ENCODE assay signal across 8 mouse cellular contexts in genomic region chr11:51616113-51616512, GRCm38 (mm10). TPM values are rescaled to one million over a fixed set of nuclear protein-coding genes. Genes with fewer than 3 reads are reported as not detected.
DNase-seq lines count a peak whose midpoint lies in the region; ATAC-seq and TF ChIP-seq lines count a peak whose summit lies in the region.
"Not testable (repeated sequence)": the region's sequence is repeated elsewhere in the genome, so short reads cannot be mapped to it uniquely, and the experiment has no call there.

No protein-coding gene starts in this region.

- not testable (repeated sequence) for H3K9me3 ChIP-seq in forebrain, embryonic 13.5 days (replicated peaks); heart, embryonic 16.5 days (replicated peaks; ENCODE audit: control insufficient read depth, low read length); intestine, embryonic 15.5 days; limb, embryonic 13.5 days; lung, embryonic 15.5 days; midbrain, postnatal 0 days (ENCODE audit: low read length); stomach, postnatal 0 days (ENCODE audit: control insufficient read depth, low read length)

- ATAC-seq in forebrain, embryonic 13.5 days; heart, embryonic 16.5 days (replicated peaks; ENCODE audit: extremely low read depth, insufficient read depth, low FRiP score); intestine, embryonic 15.5 days; limb, embryonic 13.5 days (ENCODE audit: low FRiP score, low read depth); lung, embryonic 15.5 days (ENCODE audit: borderline replicate concordance, extremely low read depth, low FRiP score, low TSS enrichment); midbrain, postnatal 0 days (ENCODE audit: low FRiP score); stomach, postnatal 0 days (ENCODE audit: low FRiP score, low TSS enrichment): not testable (repeated sequence)

- not testable (repeated sequence) for H3K36me3 ChIP-seq in forebrain, embryonic 13.5 days (ENCODE audit: poor library complexity, severe bottlenecking); heart, embryonic 16.5 days (ENCODE audit: control insufficient read depth, insufficient read depth); intestine, embryonic 15.5 days; limb, embryonic 13.5 days; lung, embryonic 15.5 days; midbrain, postnatal 0 days (ENCODE audit: insufficient read depth, low read length); stomach, postnatal 0 days (ENCODE audit: control insufficient read depth, insufficient read depth, low read length)

- WGBS in forebrain, embryonic 13.5 days: 89% methylated on average over 7 of the region's 7 CpGs
- WGBS in heart, embryonic 16.5 days: 93% methylated on average over 7 of the region's 7 CpGs
- 88% methylated on average over 7 of the region's 7 CpGs for WGBS in intestine, embryonic 15.5 days
- 88% methylated on average over 7 of the region's 7 CpGs for WGBS in limb, embryonic 13.5 days
- 86% methylated on average over 7 of the region's 7 CpGs for WGBS in lung, embryonic 15.5 days
- 92% methylated on average over 7 of the region's 7 CpGs for WGBS in midbrain, postnatal 0 days
- 82% methylated on average over 7 of the region's 7 CpGs for WGBS in stomach, postnatal 0 days

- not testable (repeated sequence) for TF ChIP-seq EP300 in stomach, postnatal 0 days (optimal IDR thresholded peaks at IDR 0.05)

- not testable (repeated sequence) for DNase-seq in midbrain, postnatal 0 days (ENCODE audit: low spot score); stomach, postnatal 0 days (ENCODE audit: low spot score)

- peaks cover 18% of the 10 kb centered on the region for H3K4me1 ChIP-seq in bone marrow macrophage, adult 2 months (ENCODE audit: control insufficient read depth, insufficient read depth, low read length)
- peaks cover 21% of the 10 kb centered on the region for H3K4me1 ChIP-seq in forebrain, embryonic 13.5 days
- H3K4me1 ChIP-seq in heart, embryonic 16.5 days (ENCODE audit: control insufficient read depth, insufficient read depth, low read length): peaks cover 20% of the 10 kb centered on the region
- peaks cover 15% of the 10 kb centered on the region for H3K4me1 ChIP-seq in intestine, embryonic 15.5 days (replicated peaks)
- H3K4me1 ChIP-seq in limb, embryonic 13.5 days: peaks cover 26% of the 10 kb centered on the region
- peaks cover 35% of the 10 kb centered on the region for H3K4me1 ChIP-seq in lung, embryonic 15.5 days
- not testable (repeated sequence) for H3K4me1 ChIP-seq in midbrain, postnatal 0 days (ENCODE audit: insufficient read depth, low read length); stomach, postnatal 0 days (replicated peaks; ENCODE audit: control insufficient read depth, insufficient read depth)

- H3K27me3 ChIP-seq in forebrain, embryonic 13.5 days; heart, embryonic 16.5 days (ENCODE audit: control insufficient read depth, insufficient read depth, low read length); intestine, embryonic 15.5 days (replicated peaks); limb, embryonic 13.5 days; lung, embryonic 15.5 days; midbrain, postnatal 0 days (ENCODE audit: insufficient read depth, low read length); stomach, postnatal 0 days (ENCODE audit: control insufficient read depth, insufficient read depth, low read length): not testable (repeated sequence)

- peak overlapping the region; percentile 60 for H3K4me2 ChIP-seq in forebrain, embryonic 13.5 days
- peak overlapping the region; percentile 73 for H3K4me2 ChIP-seq in heart, embryonic 16.5 days (ENCODE audit: low read depth, low read length)
- H3K4me2 ChIP-seq in intestine, embryonic 15.5 days (replicated peaks): peak overlapping the region; percentile 67
- H3K4me2 ChIP-seq in limb, embryonic 13.5 days (replicated peaks): peak overlapping the region; percentile 76
- peak overlapping the region; percentile 81 for H3K4me2 ChIP-seq in lung, embryonic 15.5 days
- H3K4me2 ChIP-seq in midbrain, postnatal 0 days (ENCODE audit: low read depth, low read length, poor library complexity, severe bottlenecking): peak overlapping the region; percentile 61
- H3K4me2 ChIP-seq in stomach, postnatal 0 days (replicated peaks; ENCODE audit: low read depth): peak overlapping the region; percentile 53

- peak overlapping the region; percentile 54 for H3K9ac ChIP-seq in forebrain, embryonic 13.5 days
- H3K9ac ChIP-seq in heart, embryonic 16.5 days (ENCODE audit: low read length): peak overlapping the region; percentile 72
- H3K9ac ChIP-seq in intestine, embryonic 15.5 days; limb, embryonic 13.5 days; midbrain, postnatal 0 days (replicated peaks; ENCODE audit: low read length, poor library complexity, severe bottlenecking): not testable (repeated sequence)
- peak overlapping the region; percentile 59; the same call in 1 of the 2 replicates for H3K9ac ChIP-seq in lung, embryonic 15.5 days
- H3K9ac ChIP-seq in stomach, postnatal 0 days (ENCODE audit: low read length): peak overlapping the region; percentile 51

- peak overlapping the region; percentile 57 for H3K27ac ChIP-seq in bone marrow macrophage, adult 2 months (ENCODE audit: insufficient read depth, low read depth, low read length)
- not testable (repeated sequence) for H3K27ac ChIP-seq in forebrain, embryonic 13.5 days; midbrain, postnatal 0 days (ENCODE audit: low read depth, low read length)
- H3K27ac ChIP-seq in heart, embryonic 16.5 days (ENCODE audit: low read length): peak overlapping the region; percentile 86
- H3K27ac ChIP-seq in intestine, embryonic 15.5 days: peak overlapping the region; percentile 85
- 0 out of 2 replicates have a peak overlapping the region, but pooled peaks have one; percentile 83 for H3K27ac ChIP-seq in limb, embryonic 13.5 days
- H3K27ac ChIP-seq in lung, embryonic 15.5 days: peak overlapping the region; percentile 98
- peak overlapping the region; percentile 93 for H3K27ac ChIP-seq in stomach, postnatal 0 days (replicated peaks)

- not testable (repeated sequence) for TF ChIP-seq CTCF in bone marrow macrophage, adult 2 months (IDR thresholded peaks at IDR 0.05; ENCODE audit: low read depth, low read length); midbrain, postnatal 0 days (IDR thresholded peaks at IDR 0.05); stomach, postnatal 0 days (IDR thresholded peaks at IDR 0.05; ENCODE audit: low read depth)

- not testable (repeated sequence) for TF ChIP-seq POLR2A in bone marrow macrophage, adult 2 months (IDR thresholded peaks at IDR 0.05; ENCODE audit: borderline replicate concordance, low read depth, low read length)

- peak overlapping the region; percentile 53 for H3K4me3 ChIP-seq in bone marrow macrophage, adult 2 months (ENCODE audit: insufficient read depth, low read length)
- H3K4me3 ChIP-seq in forebrain, embryonic 13.5 days: not testable (repeated sequence)
- peak overlapping the region; percentile 44 for H3K4me3 ChIP-seq in heart, embryonic 16.5 days (ENCODE audit: low read length)
- H3K4me3 ChIP-seq in intestine, embryonic 15.5 days (replicated peaks): peak overlapping the region; percentile 29; the same call in 1 of the 2 replicates
- peak overlapping the region; percentile 46 for H3K4me3 ChIP-seq in limb, embryonic 13.5 days
- peak overlapping the region; percentile 41 for H3K4me3 ChIP-seq in lung, embryonic 15.5 days
- peak overlapping the region; percentile 32; the same call in 1 of the 2 replicates for H3K4me3 ChIP-seq in midbrain, postnatal 0 days (ENCODE audit: low read depth, low read length)
- peak overlapping the region; percentile 25; the same call in 1 of the 2 replicates for H3K4me3 ChIP-seq in stomach, postnatal 0 days (ENCODE audit: low read depth, low read length)

RNA-seq across cellular contexts. Expression of gene Nhp2, which starts 3.4 kb away (rescaled TPM):
- 33.9 and 38.8 TPM in 2 replicates for polyA plus RNA-seq in bone marrow macrophage, adult 2 months (2012; ENCODE audit: insufficient read depth, insufficient read length, missing spikeins)
- polyA plus RNA-seq in forebrain, embryonic 13.5 days (2015; fragmentation: Nextera tagmentation; extraction: Ambion mirVana): 123 and 141 TPM in 2 replicates
- polyA plus RNA-seq in heart, embryonic 16.5 days (2015; fragmentation: Nextera tagmentation; extraction: Ambion mirVana): 77.9 and 88.1 TPM in 2 replicates
- polyA plus RNA-seq in intestine, embryonic 15.5 days (2015; fragmentation: Nextera tagmentation; extraction: Ambion mirVana): 172 and 184 TPM in 2 replicates
- 129 and 141 TPM in 2 replicates for polyA plus RNA-seq in limb, embryonic 13.5 days (2015; fragmentation: Nextera tagmentation; extraction: Ambion mirVana)
- 126 and 144 TPM in 2 replicates for polyA plus RNA-seq in lung, embryonic 15.5 days (2015; fragmentation: Nextera tagmentation; extraction: Ambion mirVana)
- total RNA-seq in midbrain, postnatal 0 days (2014; rRNA removed): 36.6 and 60.3 TPM in 2 replicates
- polyA plus RNA-seq in midbrain, postnatal 0 days (2015; fragmentation: Nextera tagmentation; extraction: Ambion mirVana): 88.4 and 96.1 TPM in 2 replicates
- polyA plus RNA-seq in stomach, postnatal 0 days (2015; fragmentation: Nextera tagmentation; extraction: Ambion mirVana): 134 and 144 TPM in 2 replicates

RNA-seq across cellular contexts. Expression of gene Hnrnpab, which starts 9.5 kb away (rescaled TPM):
- 144 and 159 TPM in 2 replicates for polyA plus RNA-seq in bone marrow macrophage, adult 2 months (2012; ENCODE audit: insufficient read depth, insufficient read length, missing spikeins)
- polyA plus RNA-seq in forebrain, embryonic 13.5 days (2015; fragmentation: Nextera tagmentation; extraction: Ambion mirVana): 585 and 646 TPM in 2 replicates
- 251 and 280 TPM in 2 replicates for polyA plus RNA-seq in heart, embryonic 16.5 days (2015; fragmentation: Nextera tagmentation; extraction: Ambion mirVana)
- 381 and 414 TPM in 2 replicates for polyA plus RNA-seq in intestine, embryonic 15.5 days (2015; fragmentation: Nextera tagmentation; extraction: Ambion mirVana)
- 415 TPM in 2 replicates for polyA plus RNA-seq in limb, embryonic 13.5 days (2015; fragmentation: Nextera tagmentation; extraction: Ambion mirVana)
- polyA plus RNA-seq in lung, embryonic 15.5 days (2015; fragmentation: Nextera tagmentation; extraction: Ambion mirVana): 465 and 488 TPM in 2 replicates
- 239 and 245 TPM in 2 replicates for total RNA-seq in midbrain, postnatal 0 days (2014; rRNA removed)
- 191 and 220 TPM in 2 replicates for polyA plus RNA-seq in midbrain, postnatal 0 days (2015; fragmentation: Nextera tagmentation; extraction: Ambion mirVana)
- 204 and 215 TPM in 2 replicates for polyA plus RNA-seq in stomach, postnatal 0 days (2015; fragmentation: Nextera tagmentation; extraction: Ambion mirVana)

RNA-seq across cellular contexts. Expression of gene Rmnd5b, which starts 19.6 kb away (rescaled TPM):
- 42.4 and 43.7 TPM in 2 replicates for polyA plus RNA-seq in bone marrow macrophage, adult 2 months (2012; ENCODE audit: insufficient read depth, insufficient read length, missing spikeins)
- 53.8 and 61.2 TPM in 2 replicates for polyA plus RNA-seq in forebrain, embryonic 13.5 days (2015; fragmentation: Nextera tagmentation; extraction: Ambion mirVana)
- 37.1 and 38.2 TPM in 2 replicates for polyA plus RNA-seq in heart, embryonic 16.5 days (2015; fragmentation: Nextera tagmentation; extraction: Ambion mirVana)
- 38.2 and 42.6 TPM in 2 replicates for polyA plus RNA-seq in intestine, embryonic 15.5 days (2015; fragmentation: Nextera tagmentation; extraction: Ambion mirVana)
- 51.8 and 56.1 TPM in 2 replicates for polyA plus RNA-seq in limb, embryonic 13.5 days (2015; fragmentation: Nextera tagmentation; extraction: Ambion mirVana)
- 43.7 and 43.8 TPM in 2 replicates for polyA plus RNA-seq in lung, embryonic 15.5 days (2015; fragmentation: Nextera tagmentation; extraction: Ambion mirVana)
- total RNA-seq in midbrain, postnatal 0 days (2014; rRNA removed): 70.1 and 93.9 TPM in 2 replicates
- polyA plus RNA-seq in midbrain, postnatal 0 days (2015; fragmentation: Nextera tagmentation; extraction: Ambion mirVana): 66.0 and 72.7 TPM in 2 replicates
- polyA plus RNA-seq in stomach, postnatal 0 days (2015; fragmentation: Nextera tagmentation; extraction: Ambion mirVana): 34.6 and 35.3 TPM in 2 replicates

RNA-seq across cellular contexts. Expression of gene Phykpl, which starts 31.6 kb away (rescaled TPM):
- polyA plus RNA-seq in bone marrow macrophage, adult 2 months (2012; ENCODE audit: insufficient read depth, insufficient read length, missing spikeins): 8.4 and 8.8 TPM in 2 replicates
- polyA plus RNA-seq in forebrain, embryonic 13.5 days (2015; fragmentation: Nextera tagmentation; extraction: Ambion mirVana): 13.4 and 14.1 TPM in 2 replicates
- polyA plus RNA-seq in heart, embryonic 16.5 days (2015; fragmentation: Nextera tagmentation; extraction: Ambion mirVana): 15.0 TPM in 2 replicates
- polyA plus RNA-seq in intestine, embryonic 15.5 days (2015; fragmentation: Nextera tagmentation; extraction: Ambion mirVana): 18.5 and 21.1 TPM in 2 replicates
- polyA plus RNA-seq in limb, embryonic 13.5 days (2015; fragmentation: Nextera tagmentation; extraction: Ambion mirVana): 16.7 and 17.1 TPM in 2 replicates
- 18.1 and 20.8 TPM in 2 replicates for polyA plus RNA-seq in lung, embryonic 15.5 days (2015; fragmentation: Nextera tagmentation; extraction: Ambion mirVana)
- 6.6 and 7.5 TPM in 2 replicates for total RNA-seq in midbrain, postnatal 0 days (2014; rRNA removed)
- polyA plus RNA-seq in midbrain, postnatal 0 days (2015; fragmentation: Nextera tagmentation; extraction: Ambion mirVana): 5.9 and 6.9 TPM in 2 replicates
- polyA plus RNA-seq in stomach, postnatal 0 days (2015; fragmentation: Nextera tagmentation; extraction: Ambion mirVana): 13.3 and 14.0 TPM in 2 replicates

RNA-seq across cellular contexts. Expression of gene N4bp3, which starts 34.5 kb away (rescaled TPM):
- polyA plus RNA-seq in bone marrow macrophage, adult 2 months (2012; ENCODE audit: insufficient read depth, insufficient read length, missing spikeins): 8.7 and 9.8 TPM in 2 replicates
- polyA plus RNA-seq in forebrain, embryonic 13.5 days (2015; fragmentation: Nextera tagmentation; extraction: Ambion mirVana): 7.7 and 8.4 TPM in 2 replicates
- polyA plus RNA-seq in heart, embryonic 16.5 days (2015; fragmentation: Nextera tagmentation; extraction: Ambion mirVana): 21.6 and 25.8 TPM in 2 replicates
- polyA plus RNA-seq in intestine, embryonic 15.5 days (2015; fragmentation: Nextera tagmentation; extraction: Ambion mirVana): 17.6 and 18.1 TPM in 2 replicates
- 31.1 and 32.4 TPM in 2 replicates for polyA plus RNA-seq in limb, embryonic 13.5 days (2015; fragmentation: Nextera tagmentation; extraction: Ambion mirVana)
- 46.2 and 46.6 TPM in 2 replicates for polyA plus RNA-seq in lung, embryonic 15.5 days (2015; fragmentation: Nextera tagmentation; extraction: Ambion mirVana)
- total RNA-seq in midbrain, postnatal 0 days (2014; rRNA removed): 36.7 and 41.2 TPM in 2 replicates
- polyA plus RNA-seq in midbrain, postnatal 0 days (2015; fragmentation: Nextera tagmentation; extraction: Ambion mirVana): 24.7 and 26.8 TPM in 2 replicates
- 16.1 and 16.8 TPM in 2 replicates for polyA plus RNA-seq in stomach, postnatal 0 days (2015; fragmentation: Nextera tagmentation; extraction: Ambion mirVana)
